Mouse (Mus musculus): ENCODE results near the gene Ttll4. TPM values are rescaled to one million over a fixed set of nuclear protein-coding genes. Genes with fewer than 3 reads are reported as not detected.

The Ttll4 gene
- polyA plus RNA-seq, 1 experiment, result 5.1 TPM

- H3K79me2 ChIP-seq (ENCODE audit: control insufficient read depth, insufficient read depth), result no peaks in the 10 kb centered on the region
- TF ChIP-seq SRF (IDR thresholded peaks at IDR 0.05; ENCODE audit: control insufficient read depth, insufficient read length, low read depth) (no peak), MYOG (IDR thresholded peaks at IDR 0.05; ENCODE audit: control insufficient read depth in 1 of 3, insufficient read depth in 1 of 3, insufficient read length in 2 of 3, low read depth in 2 of 3) (peak; percentile 77 to 99 (median 96)), USF1 (IDR thresholded peaks at IDR 0.05; ENCODE audit: low read depth) (no peak), TCF3 (IDR thresholded peaks at IDR 0.05; ENCODE audit: insufficient read length, low read depth) (peak; percentile 87), TCF12 (IDR thresholded peaks at IDR 0.05; ENCODE audit: insufficient read depth, poor library complexity, severe bottlenecking) (peak; percentile 80), POLR2AphosphoS2 (IDR thresholded peaks at IDR 0.05; ENCODE audit: insufficient read length, low read depth) (no peak), MYOD1 (IDR thresholded peaks at IDR 0.05; ENCODE audit: control insufficient read depth in 1 of 3, insufficient read length in 2 of 3, low read depth in 2 of 3) (peak; percentile 56 to 98 (median 92)), CEBPB (IDR thresholded peaks at IDR 0.05; ENCODE audit: insufficient read depth, poor library complexity, severe bottlenecking) (no peak), REST (IDR thresholded peaks at IDR 0.05; ENCODE audit: insufficient read depth, insufficient read length) (no peak), POLR2A (IDR thresholded peaks at IDR 0.05; ENCODE audit: insufficient read length, low read depth) (peak; percentile 41), E2F4 (IDR thresholded peaks at IDR 0.05; ENCODE audit: insufficient read depth) (no peak), MAX (IDR thresholded peaks at IDR 0.05; ENCODE audit: low read depth) (no peak)
- H3K4me2 ChIP-seq (ENCODE audit: low read depth), result peak overlapping the region; percentile 97
- H3K27me3 ChIP-seq (ENCODE audit: control insufficient read depth, insufficient read depth, insufficient read length), result no peaks in the 10 kb centered on the region
- no peak overlapping the region for H3ac ChIP-seq (ENCODE audit: control insufficient read depth, insufficient read length)
- peak overlapping the region; percentile 31 for H3K4me3 ChIP-seq
- peaks cover 9% of the 10 kb centered on the region for H3K36me3 ChIP-seq (ENCODE audit: control insufficient read depth, insufficient read depth)
These were observed 85.8 kb downstream of the Ttll4 start for GRCm38 (mm10) chr1:74747335-74747734.

- TF ChIP-seq SRF (IDR thresholded peaks at IDR 0.05; ENCODE audit: control insufficient read depth, insufficient read length, low read depth), result no peak
- peak; percentile 21 for TF ChIP-seq TCF12 (IDR thresholded peaks at IDR 0.05; ENCODE audit: insufficient read depth, poor library complexity, severe bottlenecking)
- no peak for TF ChIP-seq CEBPB (IDR thresholded peaks at IDR 0.05; ENCODE audit: insufficient read depth, poor library complexity, severe bottlenecking)
- TF ChIP-seq MAX (IDR thresholded peaks at IDR 0.05; ENCODE audit: low read depth), result no peak
- no peak for TF ChIP-seq E2F4 (IDR thresholded peaks at IDR 0.05; ENCODE audit: insufficient read depth)
- peak; percentile 63 for TF ChIP-seq POLR2A (IDR thresholded peaks at IDR 0.05; ENCODE audit: insufficient read length, low read depth)
- peak; percentile 0 for TF ChIP-seq TCF3 (IDR thresholded peaks at IDR 0.05; ENCODE audit: insufficient read length, low read depth)
- peak; percentile 78 to 82 (median 80) for TF ChIP-seq MYOD1 (IDR thresholded peaks at IDR 0.05; ENCODE audit: control insufficient read depth in 1 of 3, insufficient read length in 2 of 3, low read depth in 2 of 3)
- TF ChIP-seq POLR2AphosphoS2 (IDR thresholded peaks at IDR 0.05; ENCODE audit: insufficient read length, low read depth), result peak; percentile 54
- TF ChIP-seq MYOG (IDR thresholded peaks at IDR 0.05; ENCODE audit: control insufficient read depth in 1 of 3, insufficient read depth in 1 of 3, insufficient read length in 2 of 3, low read depth in 2 of 3), result peak; percentile 45 to 90 (median 64)
- no peak for TF ChIP-seq REST (IDR thresholded peaks at IDR 0.05; ENCODE audit: insufficient read depth, insufficient read length)
- no peak for TF ChIP-seq USF1 (IDR thresholded peaks at IDR 0.05; ENCODE audit: low read depth)
- Histone ChIP-seq H3K79me2 (ENCODE audit: control insufficient read depth, insufficient read depth) (no peaks in the 10 kb centered on the region), H3K4me3 (peak within 1 kb of the TSS; percentile 31), H3K36me3 (ENCODE audit: control insufficient read depth, insufficient read depth) (no peaks in the 10 kb centered on the region), H3K4me2 (ENCODE audit: low read depth) (peak within 1 kb of the TSS; percentile 97), H3ac (ENCODE audit: control insufficient read depth, insufficient read length) (peak within 1 kb of the TSS; percentile 6), H3K27me3 (ENCODE audit: control insufficient read depth, insufficient read depth, insufficient read length) (no peaks in the 10 kb centered on the region)
These were observed 87.2 kb downstream of the Ttll4 start, which contains the start of gene Prkag3 for GRCm38 (mm10) chr1:74748643-74749271. Prkag3 (minus strand) TSS chr1:74749221.

GRCm38 (mm10) chr1:74749301-74749700, 87.8 kb downstream of the Ttll4 start:
- H3K27me3 ChIP-seq (ENCODE audit: control insufficient read depth, insufficient read depth, insufficient read length), result no peaks in the 10 kb centered on the region
- peak overlapping the region; percentile 6 for H3ac ChIP-seq (ENCODE audit: control insufficient read depth, insufficient read length)
- peak overlapping the region; percentile 97 for H3K4me2 ChIP-seq (ENCODE audit: low read depth)
- no peaks in the 10 kb centered on the region for H3K36me3 ChIP-seq (ENCODE audit: control insufficient read depth, insufficient read depth)
- TF ChIP-seq TCF12 (IDR thresholded peaks at IDR 0.05; ENCODE audit: insufficient read depth, poor library complexity, severe bottlenecking), result peak; percentile 37
- TF ChIP-seq E2F4 (IDR thresholded peaks at IDR 0.05; ENCODE audit: insufficient read depth), result no peak
- TF ChIP-seq POLR2A (IDR thresholded peaks at IDR 0.05; ENCODE audit: insufficient read length, low read depth), result peak; percentile 70
- TF ChIP-seq MYOD1 (IDR thresholded peaks at IDR 0.05; ENCODE audit: control insufficient read depth in 1 of 3, insufficient read length in 2 of 3, low read depth in 2 of 3), result peak; percentile 14 to 88 (median 80)
- peak; percentile 50 for TF ChIP-seq SRF (IDR thresholded peaks at IDR 0.05; ENCODE audit: control insufficient read depth, insufficient read length, low read depth)
- no peak for TF ChIP-seq REST (IDR thresholded peaks at IDR 0.05; ENCODE audit: insufficient read depth, insufficient read length)
- peak; percentile 54 to 92 (median 61) for TF ChIP-seq MYOG (IDR thresholded peaks at IDR 0.05; ENCODE audit: control insufficient read depth in 1 of 3, insufficient read depth in 1 of 3, insufficient read length in 2 of 3, low read depth in 2 of 3)
- TF ChIP-seq POLR2AphosphoS2 (IDR thresholded peaks at IDR 0.05; ENCODE audit: insufficient read length, low read depth), result peak; percentile 50
- H3K79me2 ChIP-seq (ENCODE audit: control insufficient read depth, insufficient read depth), result no peaks in the 10 kb centered on the region
- peak overlapping the region; percentile 31 for H3K4me3 ChIP-seq

GRCm38 (mm10) chr1:74750683-74751082, 89.1 kb downstream of the Ttll4 start:
- Histone ChIP-seq H3K27me3 (ENCODE audit: control insufficient read depth, insufficient read depth, insufficient read length) (no peaks in the 10 kb centered on the region), H3K79me2 (ENCODE audit: control insufficient read depth, insufficient read depth) (no peaks in the 10 kb centered on the region), H3K4me2 (ENCODE audit: low read depth) (no peak overlapping the region), H3ac (ENCODE audit: control insufficient read depth, insufficient read length) (no peak overlapping the region), H3K36me3 (ENCODE audit: control insufficient read depth, insufficient read depth) (no peaks in the 10 kb centered on the region), H3K4me3 (no peak overlapping the region)
- TF ChIP-seq MYOG (IDR thresholded peaks at IDR 0.05; ENCODE audit: control insufficient read depth in 1 of 3, insufficient read depth in 1 of 3, insufficient read length in 2 of 3, low read depth in 2 of 3), result no peak
- TF ChIP-seq SRF (IDR thresholded peaks at IDR 0.05; ENCODE audit: control insufficient read depth, insufficient read length, low read depth), result no peak
- no peak for TF ChIP-seq E2F4 (IDR thresholded peaks at IDR 0.05; ENCODE audit: insufficient read depth)
- TF ChIP-seq POLR2A (IDR thresholded peaks at IDR 0.05; ENCODE audit: insufficient read length, low read depth), result no peak
